Mouse (Mus musculus): Measurements from ENCODE around the gene Slc39a13. TPM values are rescaled to one million over a fixed set of nuclear protein-coding genes. Genes with fewer than 3 reads are reported as not detected.
A peak's percentile ranks its signal among the peaks of the same experiment; 100 is the strongest.

The Slc39a13 gene
- polyA plus RNA-seq, 1 experiment from 2014 or later, result 36.1 TPM

- Histone ChIP-seq H3K4me3 (no peak overlapping the region), H3K9ac (no peak overlapping the region), H3K9me3 (replicated peaks) (no peaks in the 10 kb centered on the region), H3K36me3 (no peaks in the 10 kb centered on the region), H3K4me1 (no peaks in the 10 kb centered on the region), H3K27me3 (no peaks in the 10 kb centered on the region), H3K27ac (no peak overlapping the region), H3K4me2 (replicated peaks) (no peak overlapping the region)
- ATAC-seq (ENCODE audit: low FRiP score), result no peak
- WGBS, result 57% methylated on average over 9 of the region's 9 CpGs
Observed at GRCm38 (mm10) chr2:91086392-91087237, 16.4 kb upstream of the Slc39a13 start.

- no peak overlapping the region for H3K27ac ChIP-seq
- no peaks in the 10 kb centered on the region for H3K9me3 ChIP-seq (replicated peaks)
- H3K4me3 ChIP-seq, result no peak overlapping the region
- no peak overlapping the region for H3K4me2 ChIP-seq (replicated peaks)
- no peaks in the 10 kb centered on the region for H3K4me1 ChIP-seq
- H3K9ac ChIP-seq, result no peak overlapping the region
- ATAC-seq (ENCODE audit: low FRiP score), result no peak
- H3K27me3 ChIP-seq, result no peaks in the 10 kb centered on the region
- 89% methylated on average over 14 of the region's 14 CpGs for WGBS
- H3K36me3 ChIP-seq, result no peaks in the 10 kb centered on the region
Observed at GRCm38 (mm10) chr2:91085494-91086391, 15.5 kb upstream of the Slc39a13 start.

GRCm38 (mm10) chr2:91084179-91084820 lies 14.1 kb upstream of the Slc39a13 start:
- H3K4me2 ChIP-seq (replicated peaks), result no peak overlapping the region

GRCm38 (mm10) chr2:91083366-91083940 lies 13.2 kb upstream of the Slc39a13 start:
- Histone ChIP-seq H3K9ac (no peak overlapping the region), H3K9me3 (replicated peaks) (no peaks in the 10 kb centered on the region), H3K4me3 (no peak overlapping the region), H3K27ac (no peak overlapping the region), H3K36me3 (no peaks in the 10 kb centered on the region), H3K4me1 (peaks cover 8% of the 10 kb centered on the region), H3K27me3 (no peaks in the 10 kb centered on the region), H3K4me2 (replicated peaks) (no peak overlapping the region)
- WGBS, result 44% methylated on average over 1 of the region's 1 CpGs
- ATAC-seq (ENCODE audit: low FRiP score), result no peak

More at GRCm38 (mm10) chr2:91084179-91084820, 14.1 kb upstream of the Slc39a13 start:
- Histone ChIP-seq H3K9me3 (replicated peaks) (no peaks in the 10 kb centered on the region), H3K4me3 (no peak overlapping the region), H3K27ac (no peak overlapping the region), H3K9ac (no peak overlapping the region), H3K27me3 (no peaks in the 10 kb centered on the region), H3K4me1 (no peaks in the 10 kb centered on the region; the same call in 1 of the 2 replicates), H3K36me3 (no peaks in the 10 kb centered on the region)
- 83% methylated on average over 15 of the region's 15 CpGs for WGBS
- ATAC-seq (ENCODE audit: low FRiP score), result no peak

GRCm38 (mm10) chr2:91082844-91083243 lies 12.6 kb upstream of the Slc39a13 start:
- no peak overlapping the region for H3K4me3 ChIP-seq
- H3K27ac ChIP-seq, result no peak overlapping the region
- H3K4me1 ChIP-seq, result peaks cover 14% of the 10 kb centered on the region
- H3K9ac ChIP-seq, result no peak overlapping the region
- no peaks in the 10 kb centered on the region for H3K27me3 ChIP-seq
- ATAC-seq (ENCODE audit: low FRiP score), result no peak
- H3K4me2 ChIP-seq (replicated peaks), result no peak overlapping the region
- 67% methylated on average over 11 of the region's 11 CpGs for WGBS
- no peaks in the 10 kb centered on the region for H3K9me3 ChIP-seq (replicated peaks)
- H3K36me3 ChIP-seq, result no peaks in the 10 kb centered on the region

GRCm38 (mm10) chr2:91081775-91082695 lies 11.8 kb upstream of the Slc39a13 start, which contains the start of gene Spi1:
Spi1 (plus strand) TSS chr2:91082390.
- peaks cover 14% of the 10 kb centered on the region for H3K4me1 ChIP-seq
- ATAC-seq (ENCODE audit: low FRiP score), result no peak
- no peak within 1 kb of the TSS for H3K27ac ChIP-seq
- no peak within 1 kb of the TSS for H3K4me3 ChIP-seq
- no peaks in the 10 kb centered on the region for H3K9me3 ChIP-seq (replicated peaks)
- no peaks in the 10 kb centered on the region for H3K36me3 ChIP-seq
- 81% methylated on average over 13 of the region's 13 CpGs for WGBS
- no peak within 1 kb of the TSS for H3K9ac ChIP-seq
- H3K4me2 ChIP-seq (replicated peaks), result no peak within 1 kb of the TSS
- H3K27me3 ChIP-seq, result no peaks in the 10 kb centered on the region

- no peak for ATAC-seq (ENCODE audit: low FRiP score)
- Histone ChIP-seq H3K27me3 (no peaks in the 10 kb centered on the region), H3K9ac (no peak overlapping the region), H3K27ac (no peak overlapping the region), H3K4me3 (no peak overlapping the region), H3K4me2 (replicated peaks) (no peak overlapping the region), H3K36me3 (no peaks in the 10 kb centered on the region), H3K4me1 (peaks cover 14% of the 10 kb centered on the region), H3K9me3 (replicated peaks) (no peaks in the 10 kb centered on the region)
- 79% methylated on average over 8 of the region's 8 CpGs for WGBS
Observed at GRCm38 (mm10) chr2:91080784-91081513, 10.7 kb upstream of the Slc39a13 start.

- H3K4me2 ChIP-seq (replicated peaks), result peak overlapping the region; percentile 86
- peak overlapping the region; percentile 55 for H3K27ac ChIP-seq
- H3K9ac ChIP-seq, result peak overlapping the region; percentile 74
- WGBS, result 29% methylated on average over 5 of the region's 5 CpGs
- H3K4me1 ChIP-seq, result peaks cover 14% of the 10 kb centered on the region
- ATAC-seq (ENCODE audit: low FRiP score), result no peak
- no peaks in the 10 kb centered on the region for H3K27me3 ChIP-seq
- no peaks in the 10 kb centered on the region for H3K36me3 ChIP-seq
- peak overlapping the region; percentile 44 for H3K4me3 ChIP-seq
- no peaks in the 10 kb centered on the region for H3K9me3 ChIP-seq (replicated peaks)
Observed at GRCm38 (mm10) chr2:91079026-91079384, 8.8 kb upstream of the Slc39a13 start.

GRCm38 (mm10) chr2:91078314-91079025 lies 8.3 kb upstream of the Slc39a13 start:
- Histone ChIP-seq H3K36me3 (no peaks in the 10 kb centered on the region), H3K9me3 (replicated peaks) (no peaks in the 10 kb centered on the region), H3K27ac (peak overlapping the region; percentile 55), H3K4me1 (peaks cover 14% of the 10 kb centered on the region), H3K27me3 (no peaks in the 10 kb centered on the region), H3K4me2 (replicated peaks) (peak overlapping the region; percentile 86), H3K9ac (peak overlapping the region; percentile 74), H3K4me3 (peak overlapping the region; percentile 44)
- 1% methylated on average over 28 of the region's 36 CpGs for WGBS
- ATAC-seq (ENCODE audit: low FRiP score), result peak; percentile 88

- Histone ChIP-seq H3K27ac (peak overlapping the region; percentile 55; the same call in 1 of the 2 replicates), H3K4me2 (replicated peaks) (peak overlapping the region; percentile 86), H3K9ac (peak overlapping the region; percentile 74; the same call in 1 of the 2 replicates), H3K27me3 (no peaks in the 10 kb centered on the region), H3K4me1 (peaks cover 14% of the 10 kb centered on the region), H3K4me3 (peak overlapping the region; percentile 44), H3K9me3 (replicated peaks) (no peaks in the 10 kb centered on the region), H3K36me3 (no peaks in the 10 kb centered on the region)
- no peak for ATAC-seq (ENCODE audit: low FRiP score)
- WGBS, result 20% methylated on average over 12 of the region's 12 CpGs
Observed at GRCm38 (mm10) chr2:91077957-91078313, 7.7 kb upstream of the Slc39a13 start.
